Comparison of ENCODE assay signal across 25 mouse cellular contexts in genomic region chrX:152657363-152658036, GRCm38 (mm10).
DNase-seq lines count a peak whose midpoint lies in the region; ATAC-seq and TF ChIP-seq lines count a peak whose summit lies in the region.
"Had no signal": no experiment of that assay in that cellular context is flagged by ENCODE, and none has a peak within 500 bp of the region (broad histone marks: within the 10 kb centered on the region; RNA-seq: fewer than 3 reads in every experiment).

No protein-coding gene starts in this region.

- DNase-seq in kidney, postnatal 0 days (ENCODE audit: low spot score) = peak; percentile 13
- DNase-seq in kidney, adult 18-20 months = no peak
- peak; percentile 7 for DNase-seq in Patski (ENCODE audit: low read depth, low spot score)
- no peak for DNase-seq in right cerebral cortex, adult 18-20 months
- DNase-seq in urinary bladder, postnatal 10 days (ENCODE audit: low spot score) = no peak
- DNase-seq: adrenal gland, adult 2 months; B cell, adult 2 months; cerebellum, adult 11-12 months; cerebellum, postnatal 10 days; gastrocnemius, adult 2 months; kidney, postnatal 14 days; layer of hippocampus, adult 9-11 months; left cerebral cortex, postnatal 4 days; lung, adult 18-20 months; lung, postnatal 10 days had no signal

- in situ Hi-C loops in Patski (cut with MboI; ENCODE audit: low pct_unique_long_range_greater_than_20kb) = no loop called here

- H3K4me2 ChIP-seq in kidney, postnatal 0 days (ENCODE audit: low read length) = no peak overlapping the region
- H3K4me2 ChIP-seq in limb, embryonic 12.5 days = no peak overlapping the region
- H3K4me2 ChIP-seq: embryonic facial prominence, embryonic 15.5 days; heart, embryonic 11.5 days; intestine, embryonic 15.5 days; liver, embryonic 12.5 days; midbrain, embryonic 12.5 days had no signal

- no peaks in the 10 kb centered on the region for H3K9me3 ChIP-seq in kidney, postnatal 0 days (replicated peaks; ENCODE audit: low read length)
- no peaks in the 10 kb centered on the region for H3K9me3 ChIP-seq in limb, embryonic 12.5 days
- H3K9me3 ChIP-seq: embryonic facial prominence, embryonic 15.5 days; G1E; intestine, embryonic 15.5 days; liver, embryonic 12.5 days; midbrain, embryonic 12.5 days had no signal

- H3K9ac ChIP-seq in kidney, postnatal 0 days (ENCODE audit: low read depth, low read length) = no peak overlapping the region
- no peak overlapping the region for H3K9ac ChIP-seq in limb, embryonic 12.5 days (replicated peaks)
- H3K9ac ChIP-seq: embryonic facial prominence, embryonic 15.5 days; intestine, embryonic 15.5 days; liver, embryonic 12.5 days; midbrain, embryonic 12.5 days had no signal

- no peak for TF ChIP-seq CTCF in kidney, postnatal 0 days (IDR thresholded peaks at IDR 0.05; ENCODE audit: low read depth)
- no peak for TF ChIP-seq CTCF in Patski (IDR thresholded peaks at IDR 0.05)

- no peak overlapping the region for H3K4me3 ChIP-seq in kidney, postnatal 0 days (replicated peaks; ENCODE audit: low read depth, low read length)
- no peak overlapping the region for H3K4me3 ChIP-seq in limb, embryonic 12.5 days (replicated peaks)
- H3K4me3 ChIP-seq: embryonic facial prominence, embryonic 15.5 days; gastrocnemius, adult 2 months; intestine, embryonic 15.5 days; left cerebral cortex, adult 2 months; liver, embryonic 12.5 days; midbrain, embryonic 12.5 days had no signal

- no peaks in the 10 kb centered on the region for H3K27me3 ChIP-seq in kidney, postnatal 0 days (ENCODE audit: insufficient read depth, low read length)
- peaks cover 9% of the 10 kb centered on the region for H3K27me3 ChIP-seq in Patski
- H3K27me3 ChIP-seq in limb, embryonic 12.5 days = peaks cover 51% of the 10 kb centered on the region
- H3K27me3 ChIP-seq: CH12.LX had no signal

- no peaks in the 10 kb centered on the region for H3K4me1 ChIP-seq in kidney, postnatal 0 days (replicated peaks; ENCODE audit: insufficient read depth, low read length)
- peaks cover 21% of the 10 kb centered on the region for H3K4me1 ChIP-seq in limb, embryonic 12.5 days (replicated peaks)
- H3K4me1 ChIP-seq: embryonic facial prominence, embryonic 15.5 days; intestine, embryonic 15.5 days; liver, embryonic 12.5 days had no signal

- no peak for ATAC-seq in kidney, postnatal 0 days (replicated peaks; ENCODE audit: low FRiP score, low read depth)
- ATAC-seq in Patski = peak; percentile 69
- ATAC-seq in common myeloid progenitor, adult 5-6 weeks (replicated peaks; ENCODE audit: low read depth, poor library complexity, severe bottlenecking) = 0 out of 2 replicates have a peak, but pooled peaks have one; percentile 29
- ATAC-seq in limb, embryonic 12.5 days (ENCODE audit: insufficient number of reproducible peaks, insufficient read depth, low FRiP score, low TSS enrichment, low read depth) = no peak
- ATAC-seq: intestine, embryonic 15.5 days; liver, embryonic 12.5 days had no signal

- 48% methylated on average over 4 of the region's 4 CpGs for WGBS in kidney, postnatal 0 days
- 32% methylated on average over 4 of the region's 4 CpGs for WGBS in limb, embryonic 12.5 days

- no peaks in the 10 kb centered on the region for H3K36me3 ChIP-seq in kidney, postnatal 0 days (ENCODE audit: insufficient read depth, low read length)
- H3K36me3 ChIP-seq in limb, embryonic 12.5 days = no peaks in the 10 kb centered on the region
- H3K36me3 ChIP-seq: embryonic facial prominence, embryonic 15.5 days; G1E; intestine, embryonic 15.5 days; liver, embryonic 12.5 days; midbrain, embryonic 12.5 days had no signal

- CTCF ChIA-PET in Patski (lab: Charles Lee) = interaction anchor here (1.3 to 1.6 kb wide), 2 partner anchors 32 to 39 kb away, joined by 3 to 4 read pairs; no protein-coding TSS in a partner anchor

- POLR2A ChIA-PET in Patski (lab: Charles Lee) = no interaction called here

- H3K27ac ChIP-seq in kidney, postnatal 0 days = no peak overlapping the region
- H3K27ac ChIP-seq in limb, embryonic 12.5 days = peak overlapping the region; percentile 80
- H3K27ac ChIP-seq: embryonic facial prominence, embryonic 15.5 days; gastrocnemius, adult 2 months; intestine, embryonic 15.5 days; liver, embryonic 12.5 days had no signal

Comparison
In these comparisons a context has a peak if more than half of its experiments do, and no peak if none do; other contexts are left out.
1. DNase-seq: peak in kidney, postnatal 0 days (single experiment) and Patski (single experiment); none in kidney, adult 18-20 months (single experiment), right cerebral cortex, adult 18-20 months (single experiment) and urinary bladder, postnatal 10 days (single experiment).
2. ATAC-seq: peak in Patski (single experiment) and common myeloid progenitor, adult 5-6 weeks (single experiment); none in kidney, postnatal 0 days (single experiment) and limb, embryonic 12.5 days (single experiment).